Mouse (Mus musculus) natural killer cell, adult 2 months (primary cell): Measurements from ENCODE around the gene Rpl23.
"Not testable (repeated sequence)": the region's sequence is repeated elsewhere in the genome, so short reads cannot be mapped to it uniquely, and the experiment has no call there.

Source experiments
- DNase-seq, 2 experiments: peaks; one replicate each; pipeline ENCODE4 v3.0.0; 2022; ENCODE audit warnings: low spot score in 2 of 2

Rpl23 gene

DNA sequence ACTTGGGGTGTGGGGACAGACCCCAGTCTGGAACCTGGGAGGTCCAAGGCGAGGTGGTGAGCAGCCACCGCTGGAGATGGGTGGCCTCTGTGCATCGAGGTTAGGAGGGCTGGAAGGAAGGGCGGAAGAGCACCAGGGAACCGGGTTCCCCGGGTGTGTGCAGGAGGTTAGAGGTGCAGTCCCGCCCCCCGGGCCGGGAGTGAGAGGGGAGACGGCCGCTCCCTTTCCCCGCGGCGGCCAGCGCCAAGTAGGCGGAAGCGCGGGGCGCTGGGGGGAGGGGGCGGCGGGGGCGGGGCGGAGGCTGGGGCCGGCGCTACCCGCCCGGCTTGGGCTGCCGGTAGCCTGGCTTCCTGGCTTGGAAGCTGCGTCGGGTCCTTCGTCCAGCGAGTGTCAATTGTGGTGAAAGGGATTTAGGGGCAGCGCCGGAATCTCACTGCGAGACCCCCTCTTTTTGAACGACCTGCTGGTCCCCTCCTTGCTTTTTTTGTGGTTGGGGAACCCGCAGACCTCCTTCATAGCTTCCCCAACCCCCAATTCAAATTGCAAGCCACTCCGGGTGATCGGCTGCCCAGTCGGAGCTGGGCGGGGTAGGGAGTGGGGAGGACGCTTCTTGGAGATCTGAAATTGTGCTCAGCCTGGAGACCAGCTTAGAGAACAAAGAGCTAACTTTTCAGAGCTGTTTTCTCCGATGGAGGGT lies 17.9 kb upstream of the Rpl23 start:
- peak; percentile 57 to 63 for DNase-seq

GRCm38 (mm10) chr11:97799146-97799993 lies 17.1 kb upstream of the Rpl23 start:
- DNase-seq: peak; percentile 77 to 83

DNA sequence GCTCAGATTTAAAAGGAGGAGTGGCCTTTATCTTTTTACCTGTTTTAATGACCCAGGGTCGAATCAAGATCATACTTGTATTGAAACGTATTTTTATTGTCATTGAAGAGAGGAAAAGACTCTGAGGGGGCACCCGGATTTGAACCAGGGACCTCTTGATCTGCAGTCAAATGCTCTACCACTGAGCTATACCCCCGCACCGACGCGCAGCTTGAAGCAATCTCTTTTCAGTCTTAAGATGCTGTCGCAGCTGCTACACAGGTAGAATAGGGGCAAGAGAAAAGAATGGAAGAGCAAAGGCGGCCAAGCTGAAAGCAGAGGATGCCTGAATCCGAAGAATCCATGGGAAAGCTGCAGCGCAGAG lies 16.5 kb upstream of the Rpl23 start, which contains the start of gene Lasp1:
Gene Lasp1, plus strand, starts transcription at position 219 of the 364 bp plus-strand sequence.
- DNase-seq: peak; percentile 92 to 94

DNA sequence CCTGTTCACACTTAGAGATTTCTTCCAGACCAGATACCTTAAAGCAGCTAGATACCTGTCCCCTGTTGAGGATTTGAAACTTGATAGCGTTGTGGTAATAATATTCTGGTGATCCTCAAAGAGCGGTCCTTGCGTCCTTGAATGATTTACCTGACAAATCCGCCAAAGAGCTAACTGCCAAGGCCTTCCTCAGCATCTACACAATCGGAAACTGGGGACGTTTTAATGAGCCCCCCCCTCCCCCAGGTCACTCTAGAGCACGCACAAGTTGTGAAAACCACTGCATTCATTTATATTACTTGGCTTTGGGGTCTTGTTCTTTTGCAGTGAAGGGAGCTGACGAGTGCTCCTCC lies 15.8 kb upstream of the Rpl23 start:
- no peak for DNase-seq

GRCm38 (mm10) chr11:97797369-97798082 lies 15.3 kb upstream of the Rpl23 start:
- DNase-seq: no peak

- DNase-seq: peak; percentile 71 to 78
Observed at GRCm38 (mm10) chr11:97796910-97797309, 14.7 kb upstream of the Rpl23 start.

DNA sequence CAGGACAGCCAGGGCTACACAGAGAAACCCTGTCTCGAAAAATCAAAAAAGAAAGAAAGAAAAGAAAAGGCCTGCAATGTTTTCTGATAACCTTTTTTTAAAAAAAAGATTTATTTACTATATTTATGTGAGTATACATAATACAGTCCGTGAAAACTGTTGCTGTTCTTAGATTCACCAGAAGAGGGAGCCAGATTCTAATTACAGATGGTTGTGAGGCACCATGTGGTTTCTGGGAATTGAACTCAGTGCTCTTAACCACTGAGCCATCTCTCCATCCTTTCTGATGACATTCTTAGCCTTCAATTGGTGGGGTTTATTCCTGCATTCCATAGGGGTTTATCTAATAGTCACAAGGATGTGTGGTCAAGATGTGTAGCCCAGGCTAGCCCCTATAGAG lies 10.9 kb upstream of the Rpl23 start:
- DNase-seq: peak; percentile 67 to 69

DNA sequence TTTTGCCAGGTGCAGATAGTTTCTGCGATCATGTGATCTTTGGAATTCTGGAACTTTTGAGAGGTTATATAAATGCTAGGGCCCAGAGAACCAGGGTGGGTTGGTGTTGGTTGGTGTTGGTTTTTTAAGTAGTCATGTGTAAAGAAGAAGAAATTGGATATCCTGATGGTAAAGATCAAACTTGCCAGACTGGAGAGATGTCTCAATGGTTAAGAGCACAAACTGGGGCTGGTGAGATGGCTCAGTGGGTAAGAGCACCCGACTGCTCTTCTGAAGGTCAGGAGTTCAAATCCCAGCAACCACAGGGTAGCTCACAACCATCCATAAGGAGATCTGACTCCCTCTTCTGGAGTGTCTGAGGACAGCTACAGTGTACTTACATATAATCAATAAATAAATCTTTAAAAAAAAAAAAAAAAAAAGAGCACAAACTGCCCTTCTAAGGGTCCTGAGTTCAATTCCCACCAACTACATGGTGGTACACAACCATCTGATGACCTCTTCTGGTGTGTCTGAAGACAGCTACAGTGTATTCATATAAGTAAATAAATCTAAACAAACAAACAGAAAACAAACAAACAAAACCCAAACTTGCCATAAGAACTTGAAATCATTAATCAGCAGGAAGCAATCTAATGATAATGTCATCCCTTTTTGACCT lies 8.7 kb upstream of the Rpl23 start:
- DNase-seq: not testable (repeated sequence)

- DNase-seq: no peak
Observed at GRCm38 (mm10) chr11:97789727-97790126, 7.5 kb upstream of the Rpl23 start.

DNA sequence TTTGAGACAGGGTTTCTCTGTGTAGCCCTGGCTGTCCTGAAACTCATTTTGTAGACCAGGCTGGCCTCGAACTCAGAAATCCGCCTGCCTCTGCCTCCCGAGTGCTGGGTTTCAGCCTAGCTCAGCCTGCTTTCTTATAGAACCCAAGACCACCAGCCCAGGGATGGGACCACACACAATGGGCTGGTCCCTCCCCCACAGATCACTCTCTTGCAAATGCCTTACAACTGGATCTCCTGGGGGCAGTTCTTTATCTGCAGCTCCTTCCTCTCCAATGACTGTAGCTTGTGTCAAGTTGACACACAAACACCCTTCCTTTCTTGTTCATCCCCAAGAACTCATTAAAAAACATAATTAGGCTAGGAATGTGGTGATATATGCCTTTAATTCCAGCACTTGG lies 5.7 kb upstream of the Rpl23 start:
- DNase-seq: no peak

GRCm38 (mm10) chr11:97782564-97782895 lies 293 bp upstream of the Rpl23 start:
- no peak for DNase-seq

- DNase-seq: no peak
Observed at GRCm38 (mm10) chr11:97781478-97781831, 782 bp downstream of the Rpl23 start.

GRCm38 (mm10) chr11:97779968-97780701 lies 2.1 kb downstream of the Rpl23 start:
- no peak for DNase-seq

GRCm38 (mm10) chr11:97778918-97779317 lies 3.3 kb downstream of the Rpl23 start:
- DNase-seq: no peak

DNA sequence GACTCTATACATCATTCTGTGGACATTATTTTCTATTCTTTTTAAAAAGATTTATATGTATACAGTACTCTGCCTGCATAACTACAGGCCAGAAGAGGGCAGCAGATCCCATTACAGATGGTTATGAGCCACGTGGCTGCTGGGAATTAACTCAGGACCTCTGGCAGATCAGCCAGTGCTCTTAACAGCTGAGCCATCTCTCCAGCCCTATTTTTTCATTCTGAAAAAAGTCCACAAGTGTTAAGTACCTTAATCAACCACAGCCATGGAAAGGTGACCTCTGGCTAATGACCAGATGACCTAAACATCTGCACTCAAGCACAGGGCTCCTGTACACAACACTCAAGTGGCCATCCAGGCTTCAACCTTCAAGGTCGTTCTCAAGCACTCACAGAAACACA lies 5.1 kb downstream of the Rpl23 start:
- peak in 1 of 2 experiments; percentile 34 for DNase-seq

DNA sequence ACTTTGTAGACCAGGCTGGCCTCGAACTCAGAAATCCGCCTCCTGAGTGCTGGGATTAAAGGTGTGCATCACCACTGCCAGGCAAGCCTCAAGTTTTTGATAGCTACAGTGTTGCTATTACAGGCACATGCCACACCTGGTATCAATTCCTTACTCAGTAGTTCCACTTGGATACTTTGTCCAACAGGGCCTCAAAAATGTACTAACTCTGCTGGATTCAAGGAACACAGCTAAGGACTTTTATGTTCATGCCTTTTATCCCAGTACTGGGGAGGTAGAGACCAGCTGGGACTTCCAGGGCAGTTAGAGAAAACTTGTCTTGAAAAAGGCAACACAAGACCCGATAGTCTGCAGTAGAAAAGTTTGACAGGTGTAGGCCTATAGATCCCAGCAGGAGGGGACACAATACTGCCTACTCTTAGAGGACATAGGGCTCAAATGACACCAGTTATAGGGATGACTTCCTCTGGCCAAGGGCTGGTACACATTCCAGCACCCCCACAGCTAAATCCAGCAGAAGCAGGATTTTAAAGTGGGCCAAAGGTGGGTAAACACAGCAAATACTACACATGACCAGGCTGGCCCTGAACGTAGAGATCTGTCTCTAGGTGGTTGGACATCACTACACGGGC lies 5.6 kb downstream of the Rpl23 start:
- DNase-seq: no peak

DNA sequence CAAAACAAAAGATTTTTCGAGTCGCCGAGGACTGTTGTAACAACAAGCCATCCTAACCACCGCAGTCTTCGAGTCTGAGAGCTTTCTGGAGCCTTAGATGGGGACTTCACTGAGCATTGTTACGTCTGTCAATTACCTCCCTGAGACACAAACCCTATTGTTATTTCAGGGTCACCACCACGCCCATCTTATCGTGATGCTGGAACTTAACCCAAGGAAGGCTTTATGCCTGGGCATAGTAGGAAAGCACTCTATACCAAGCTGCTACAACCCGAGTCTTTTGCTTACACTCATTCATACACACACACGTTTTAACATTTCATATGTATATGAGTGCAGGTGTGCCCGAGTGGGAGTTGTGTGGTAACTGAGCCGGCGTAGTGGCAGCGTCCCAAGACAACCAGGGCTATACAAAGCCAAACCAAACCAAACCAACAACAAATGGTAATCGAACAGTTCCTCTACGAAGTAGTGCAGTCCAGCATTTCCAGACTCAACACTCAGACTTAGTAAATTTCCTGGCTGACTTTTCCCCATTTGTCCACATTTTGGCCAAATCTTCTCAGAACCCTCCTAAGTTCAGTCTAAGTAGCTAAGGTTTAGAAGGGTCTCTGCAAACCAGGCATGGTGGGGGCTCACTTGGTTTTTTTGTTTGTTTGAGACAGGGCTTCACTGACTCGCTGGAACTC lies 6.3 kb downstream of the Rpl23 start, which contains the start of gene 1700001P01Rik:
Gene 1700001P01Rik, minus strand, starts transcription at position 111 of the 689 bp plus-strand sequence.
- DNase-seq: no peak

DNA sequence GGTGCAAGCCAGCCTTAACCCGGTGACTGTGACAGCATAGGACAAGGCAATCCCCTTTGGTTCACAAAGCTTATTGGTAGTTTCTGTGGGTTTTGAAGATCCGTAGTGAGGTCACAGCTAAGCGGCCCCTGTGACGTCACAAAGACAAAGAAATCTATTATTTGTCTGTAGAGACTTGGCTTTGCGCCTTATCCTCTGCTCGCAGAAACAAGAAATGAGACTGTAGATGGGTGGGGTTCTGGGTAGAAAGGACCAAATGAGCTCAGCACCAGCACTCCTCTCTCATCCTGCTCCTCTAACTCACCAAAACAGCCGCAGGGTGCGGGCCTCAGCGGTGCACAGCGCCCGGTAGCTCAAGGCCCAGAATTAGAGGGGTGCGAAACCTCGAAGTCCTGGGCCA lies 7.1 kb downstream of the Rpl23 start:
- DNase-seq: no peak

- no peak for DNase-seq
Observed at GRCm38 (mm10) chr11:97771410-97771809, 10.8 kb downstream of the Rpl23 start.

GRCm38 (mm10) chr11:97769704-97770103 lies 12.5 kb downstream of the Rpl23 start:
- no peak for DNase-seq
